Mouse (Mus musculus) cerebellum, adult 11-12 months (tissue): Measurements from ENCODE around the gene Gm3005.
"Not testable (repeated sequence)": the region's sequence is repeated elsewhere in the genome, so short reads cannot be mapped to it uniquely, and the experiment has no call there.

Experiments used
- DNase-seq: peaks from one replicate; pipeline ENCODE4 v3.0.0; 2022

Gene Gm3005

DNA sequence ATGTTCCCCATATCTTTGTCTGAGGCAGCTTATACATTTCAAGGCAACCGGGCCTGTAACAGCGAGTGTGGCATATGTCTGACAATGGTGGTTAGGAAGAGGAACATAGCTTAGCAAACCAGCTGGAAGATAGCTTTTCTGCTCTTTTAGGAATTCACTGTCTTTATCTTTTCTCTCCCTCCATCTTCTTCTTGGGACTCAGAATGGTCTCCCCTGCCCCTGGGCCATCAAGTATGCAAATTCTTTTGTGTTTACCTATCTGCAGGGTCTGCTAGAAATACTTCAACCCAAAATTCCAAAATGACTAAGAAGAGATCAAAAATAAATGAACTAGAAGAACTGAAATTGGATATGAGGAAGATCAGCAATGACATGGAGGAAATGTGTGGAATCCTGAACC lies at the start of gene Gm3005:
Gene Gm3005 (plus strand): TSS at position 301 of the 400 bp plus-strand sequence.
- not testable (repeated sequence) for DNase-seq

GRCm38 (mm10) chr14:3394793-3395192 lies 33.1 kb upstream of the Gm3005 start, which contains the start of gene Gm10413:
Gene Gm10413, plus strand, starts transcription at chr14:3395093.
- DNase-seq = not testable (repeated sequence)

GRCm38 (mm10) chr14:3412314-3412713 lies 15.6 kb upstream of the Gm3005 start, which contains the start of gene Gm10409:
Gene Gm10409, plus strand, starts transcription at chr14:3412614.
- DNase-seq = not testable (repeated sequence)

DNA sequence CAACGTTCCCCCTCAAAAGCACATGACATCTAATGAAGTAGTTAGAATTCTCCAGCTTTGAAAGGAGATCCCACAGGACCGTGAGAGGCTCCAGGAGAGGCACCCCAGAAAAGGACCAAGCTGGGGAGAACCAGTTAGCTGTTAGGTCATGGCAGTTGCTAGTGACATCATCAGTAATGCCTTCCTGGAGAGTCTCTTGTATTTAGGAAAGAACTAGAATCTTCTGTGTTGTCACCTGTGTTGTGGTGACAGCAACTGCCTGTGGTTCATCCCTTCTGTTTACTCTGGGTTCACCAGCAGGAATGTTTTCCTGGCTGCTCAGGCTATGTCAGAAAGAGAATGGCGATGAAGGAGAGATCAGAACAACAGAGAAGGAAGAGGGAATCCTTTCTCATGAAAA lies 21.2 kb downstream of the Gm3005 start, which contains the start of gene Gm10408:
Gene Gm10408 (plus strand): TSS at position 301 of the 400 bp plus-strand sequence.
- not testable (repeated sequence) for DNase-seq

GRCm38 (mm10) chr14:3634212-3634611 lies 206.3 kb downstream of the Gm3005 start, which contains the start of gene Gm3012:
Gene Gm3012, plus strand, starts transcription at chr14:3634512.
- not testable (repeated sequence) for DNase-seq
